Mouse (Mus musculus) sigmoid colon, adult 10 weeks (tissue): ENCODE data around the gene Clint1. TPM values are rescaled to one million over a fixed set of nuclear protein-coding genes. Genes with fewer than 3 reads are reported as not detected.

Experiments used
- polyA plus RNA-seq: library from polyadenylated mRNA; stranded (reverse); fragments of 350-450 nt; fragmentation: Illumina TruSeq; extraction: RNeasy Lipid Tissue Mini Kit (QIAGEN cat#74804); gene quantifications from one replicate; pipeline ENCODE4 v1.2.3, GENCODE M21; 2014; ENCODE audit warnings: low read depth, low replicate concordance

The Clint1 gene
- 221 TPM for polyA plus RNA-seq

GRCm38 (mm10) chr11:45851516-45852123, at the start of gene Clint1:
Gene Clint1 (plus strand): TSS chr11:45852051.

GRCm38 (mm10) chr11:45944643-45945156, 92.8 kb downstream of the Clint1 start, which contains the start of gene Lsm11:
Gene Lsm11 (minus strand): TSS chr11:45944935.

DNA sequence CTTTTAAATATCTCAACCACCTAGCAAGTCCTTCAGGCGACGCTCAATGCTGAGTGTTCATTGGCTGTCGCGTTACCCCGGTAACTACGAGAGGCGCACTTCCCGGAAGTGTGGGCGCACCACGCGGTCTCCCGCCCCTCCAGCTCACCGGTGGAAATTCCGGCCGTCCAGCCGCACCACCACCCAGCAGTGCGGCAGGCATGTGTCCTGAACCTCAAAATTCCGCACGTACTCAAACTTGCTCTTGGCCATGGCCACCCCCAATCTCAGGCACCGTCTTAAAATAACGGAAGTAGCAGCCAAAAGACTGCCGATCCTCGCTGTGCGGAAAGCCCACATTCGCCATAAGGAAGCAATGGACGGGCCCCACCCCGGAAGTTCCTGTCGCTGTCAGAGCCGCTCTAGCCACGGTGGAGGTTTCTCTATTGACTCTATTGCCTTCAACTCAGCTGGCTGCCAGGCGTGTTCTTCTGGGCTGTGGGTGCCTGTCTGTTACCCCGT, 103.3 kb downstream of the Clint1 start, which contains the start of gene Thg1l:
Thg1l (minus strand) TSS at position 368 of the 501 bp plus-strand sequence.

Other genes starting within 250 kb of the Clint1 start
- 4.4 TPM for gene Lsm11, start 92.9 kb downstream of the Clint1 start, polyA plus RNA-seq
- gene Thg1l, start 103.4 kb downstream of the Clint1 start, polyA plus RNA-seq, result 6.7 TPM
- gene Sox30, start 128.3 kb downstream of the Clint1 start, polyA plus RNA-seq, result not detected
- gene Gm12166, start 200.3 kb downstream of the Clint1 start, polyA plus RNA-seq, result 2.2 TPM
- 13.5 TPM for gene Adam19, start 203.9 kb downstream of the Clint1 start, polyA plus RNA-seq